Mouse (Mus musculus) A20 (cell line): ENCODE data around the gene Scube2.

Experiments
- DNase-seq: peaks from one replicate; pipeline ENCODE4 v3.0.0-alpha.2; 2011; ENCODE audit warnings: low read depth, low spot score

Scube2 gene

DNA sequence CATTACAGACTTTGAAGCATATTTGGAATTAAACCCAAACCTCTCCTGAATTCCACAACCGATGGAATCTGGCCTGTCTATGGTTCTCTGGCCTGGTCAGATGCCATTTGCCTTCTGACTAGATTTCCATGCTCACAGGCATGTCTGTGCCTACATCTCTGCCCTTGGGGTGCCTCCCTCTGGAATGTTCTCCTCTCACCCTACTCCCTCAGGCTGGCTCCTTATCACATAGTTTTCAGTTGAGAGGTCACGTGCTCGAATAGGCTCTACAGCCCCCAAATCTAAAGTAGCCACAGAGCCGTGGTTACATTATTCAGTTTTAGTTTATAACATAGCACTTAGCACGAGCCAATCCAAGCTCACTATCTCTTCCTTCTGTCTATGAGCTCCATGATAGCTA, 69.9 kb downstream of the Scube2 start:
- DNase-seq: no peak

DNA sequence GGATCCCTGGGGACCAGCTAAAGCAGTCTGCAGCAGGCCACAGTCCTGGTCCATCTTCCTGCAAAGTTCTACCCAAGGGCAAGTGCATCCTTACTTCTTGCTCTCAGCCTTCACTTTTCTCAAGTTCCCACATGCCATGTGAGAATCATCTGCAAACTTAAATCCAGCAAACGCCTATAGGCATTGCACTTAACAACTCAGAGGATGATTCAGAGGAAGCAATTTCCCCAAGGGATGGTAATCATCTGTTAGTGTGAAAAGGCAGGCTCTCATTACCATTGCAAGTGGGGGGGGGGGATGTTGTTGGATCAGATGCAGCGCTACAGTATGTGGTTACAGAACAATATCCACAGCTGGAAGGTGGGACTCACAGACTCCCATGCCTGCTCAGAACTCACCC, 70.9 kb downstream of the Scube2 start:
- DNase-seq: no peak

- peak; percentile 62 for DNase-seq
Observed at GRCm38 (mm10) chr7:109792759-109793158, 72.7 kb downstream of the Scube2 start.

DNA sequence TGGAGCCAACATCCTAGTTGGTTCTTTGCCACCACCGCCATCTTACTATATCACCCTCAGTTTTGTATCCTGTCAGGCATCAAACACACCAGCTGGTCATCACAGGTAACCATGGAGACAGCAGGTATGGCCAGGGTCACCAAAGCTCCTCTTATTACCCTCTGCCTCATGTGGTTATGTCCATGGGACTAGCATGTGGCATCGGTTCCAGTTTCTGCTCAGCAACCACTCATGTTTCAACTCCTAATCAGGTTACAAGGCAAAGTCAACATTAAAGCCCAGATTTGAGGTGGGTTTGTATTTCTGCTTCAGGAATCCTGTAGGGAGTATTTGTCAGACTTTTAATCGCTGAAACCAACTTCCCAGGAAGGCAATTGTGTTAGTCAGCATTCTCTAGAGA, 74.7 kb downstream of the Scube2 start:
- DNase-seq: no peak

DNA sequence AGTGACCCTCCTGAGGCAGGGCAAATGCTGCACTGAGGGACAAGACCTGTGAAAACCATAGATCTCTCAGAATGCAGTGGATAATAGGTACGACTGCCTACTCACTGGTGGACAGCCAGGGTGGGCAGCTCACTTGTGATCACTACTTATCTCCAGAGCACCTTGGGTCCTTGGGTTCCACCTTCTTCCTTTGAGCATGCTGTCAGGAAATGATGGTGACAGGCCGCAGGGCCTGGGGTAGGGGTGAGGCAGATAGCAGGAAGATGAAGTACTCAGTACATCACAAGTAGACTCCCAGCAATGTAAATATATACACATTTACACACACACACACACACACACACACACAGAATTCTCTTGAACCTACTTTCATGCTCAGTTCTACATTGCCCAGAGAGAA, 77.6 kb downstream of the Scube2 start:
- no peak for DNase-seq

- no peak for DNase-seq
Observed at GRCm38 (mm10) chr7:109783281-109783680, 82.2 kb downstream of the Scube2 start.

DNA sequence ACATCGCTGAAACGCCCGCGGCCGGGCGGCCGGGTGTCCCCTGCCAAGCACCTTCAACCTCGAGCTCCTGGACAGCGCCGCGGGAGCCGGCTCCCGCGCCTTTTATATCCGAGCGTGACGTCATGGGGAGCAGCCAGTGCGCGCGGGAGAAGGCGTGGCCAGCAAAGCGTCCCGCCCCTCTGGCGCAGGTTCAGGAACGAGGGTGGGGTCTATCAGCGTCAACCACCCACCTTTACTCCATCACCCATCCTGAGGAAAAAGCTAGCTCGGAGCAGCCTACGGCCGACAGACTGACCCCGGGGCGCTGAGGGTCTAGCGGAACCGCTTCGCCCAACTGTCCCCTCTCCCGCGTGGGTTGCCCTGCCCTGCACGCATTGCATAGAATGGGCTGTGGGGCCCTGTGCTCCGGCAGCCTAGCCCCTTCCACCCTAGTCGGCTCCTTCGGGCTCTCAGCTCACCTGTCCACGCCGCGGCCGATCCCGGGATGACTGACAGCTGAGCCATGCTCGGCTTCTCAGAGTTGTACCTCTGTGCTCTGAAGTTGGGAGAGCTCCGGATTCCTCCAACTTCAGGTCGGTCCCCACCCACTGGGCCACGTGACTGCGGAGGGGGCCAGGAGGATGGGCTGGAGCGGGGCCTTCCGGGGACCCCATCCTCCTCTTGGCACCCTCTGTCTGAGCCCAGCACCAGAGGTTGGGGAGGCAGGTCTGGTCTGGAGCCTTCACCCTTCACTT, 83.8 kb downstream of the Scube2 start, which contains the start of gene Nrip3:
Nrip3 (minus strand) TSS at position 556 of the 734 bp plus-strand sequence.
- no peak for DNase-seq

DNA sequence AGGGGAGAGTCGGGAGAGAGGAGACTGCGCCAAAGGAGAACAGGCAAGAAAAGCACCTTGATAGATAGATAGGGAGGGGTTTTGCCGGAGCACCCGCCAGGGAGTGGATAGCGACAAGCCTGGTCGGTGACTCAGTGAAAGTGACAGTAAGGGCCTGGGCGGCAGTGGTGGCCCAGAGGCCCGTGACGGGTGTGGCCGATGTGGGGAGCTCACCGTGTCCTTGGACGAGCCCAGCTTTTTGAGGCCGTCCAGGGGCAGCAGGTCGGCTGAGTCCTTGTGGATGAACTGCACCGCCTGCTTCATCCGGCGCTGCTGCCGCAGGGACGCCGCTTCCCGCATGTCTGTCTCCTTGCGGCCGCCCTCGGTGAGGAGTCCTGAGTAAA, 84.4 kb downstream of the Scube2 start:
- no peak for DNase-seq

- no peak for DNase-seq
Observed at GRCm38 (mm10) chr7:109772251-109772650, 93.2 kb downstream of the Scube2 start.

DNA sequence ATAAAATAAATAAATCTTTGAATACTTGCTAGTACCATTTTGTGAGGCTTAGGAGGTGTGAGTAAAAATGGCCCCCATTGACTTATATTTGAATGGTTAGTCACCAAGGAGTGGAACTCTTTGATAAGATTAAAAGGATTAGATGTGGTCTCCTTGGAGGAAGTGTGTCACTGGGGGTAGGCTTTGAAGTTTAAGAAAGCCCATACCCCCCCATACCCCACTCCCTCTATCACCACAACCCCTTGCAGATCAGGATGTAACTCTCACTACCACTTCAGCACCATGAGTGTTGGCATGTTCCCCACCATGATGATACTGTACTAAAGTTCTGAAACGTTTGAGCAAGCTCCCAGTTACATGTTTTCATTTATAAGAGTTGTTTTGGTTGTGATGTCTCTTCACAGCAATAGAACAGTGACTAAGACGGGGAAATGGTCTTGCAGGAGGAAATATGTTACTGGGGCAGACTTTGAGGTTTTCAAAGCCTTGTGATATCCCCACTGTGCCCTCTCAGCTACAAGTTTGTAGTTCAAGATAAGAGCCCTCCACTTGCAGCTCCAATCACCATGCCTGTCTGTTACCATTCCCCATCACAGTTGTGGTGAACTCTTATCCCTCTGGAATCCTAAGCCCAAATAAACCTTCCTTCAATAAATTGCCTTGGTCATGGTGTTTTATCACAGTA, 96.6 kb downstream of the Scube2 start:
- DNase-seq: no peak

GRCm38 (mm10) chr7:109767575-109768350, 97.7 kb downstream of the Scube2 start:
- DNase-seq: no peak

GRCm38 (mm10) chr7:109764009-109764408, 101.5 kb downstream of the Scube2 start:
- no peak for DNase-seq

GRCm38 (mm10) chr7:109756291-109756690, 109.2 kb downstream of the Scube2 start:
- no peak for DNase-seq

DNA sequence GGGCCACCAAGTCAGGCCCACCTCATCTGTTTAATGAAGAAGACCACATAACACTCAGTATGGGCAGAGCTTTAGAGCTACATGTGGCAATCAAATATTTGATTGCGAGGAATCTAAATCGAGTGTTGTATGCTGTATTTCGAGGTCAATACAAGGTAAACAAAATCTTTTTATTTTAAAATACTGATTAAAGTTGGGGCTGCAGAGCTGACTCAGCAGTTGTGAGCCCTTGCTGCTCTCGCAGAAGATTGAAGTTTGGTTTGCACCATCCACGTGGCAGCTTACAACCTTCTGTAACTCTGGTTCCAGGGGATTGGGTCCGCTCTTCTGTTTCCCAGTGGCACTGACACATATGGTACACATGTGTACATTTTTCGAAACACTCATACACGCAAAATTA, 111.4 kb downstream of the Scube2 start:
- DNase-seq: no peak

DNA sequence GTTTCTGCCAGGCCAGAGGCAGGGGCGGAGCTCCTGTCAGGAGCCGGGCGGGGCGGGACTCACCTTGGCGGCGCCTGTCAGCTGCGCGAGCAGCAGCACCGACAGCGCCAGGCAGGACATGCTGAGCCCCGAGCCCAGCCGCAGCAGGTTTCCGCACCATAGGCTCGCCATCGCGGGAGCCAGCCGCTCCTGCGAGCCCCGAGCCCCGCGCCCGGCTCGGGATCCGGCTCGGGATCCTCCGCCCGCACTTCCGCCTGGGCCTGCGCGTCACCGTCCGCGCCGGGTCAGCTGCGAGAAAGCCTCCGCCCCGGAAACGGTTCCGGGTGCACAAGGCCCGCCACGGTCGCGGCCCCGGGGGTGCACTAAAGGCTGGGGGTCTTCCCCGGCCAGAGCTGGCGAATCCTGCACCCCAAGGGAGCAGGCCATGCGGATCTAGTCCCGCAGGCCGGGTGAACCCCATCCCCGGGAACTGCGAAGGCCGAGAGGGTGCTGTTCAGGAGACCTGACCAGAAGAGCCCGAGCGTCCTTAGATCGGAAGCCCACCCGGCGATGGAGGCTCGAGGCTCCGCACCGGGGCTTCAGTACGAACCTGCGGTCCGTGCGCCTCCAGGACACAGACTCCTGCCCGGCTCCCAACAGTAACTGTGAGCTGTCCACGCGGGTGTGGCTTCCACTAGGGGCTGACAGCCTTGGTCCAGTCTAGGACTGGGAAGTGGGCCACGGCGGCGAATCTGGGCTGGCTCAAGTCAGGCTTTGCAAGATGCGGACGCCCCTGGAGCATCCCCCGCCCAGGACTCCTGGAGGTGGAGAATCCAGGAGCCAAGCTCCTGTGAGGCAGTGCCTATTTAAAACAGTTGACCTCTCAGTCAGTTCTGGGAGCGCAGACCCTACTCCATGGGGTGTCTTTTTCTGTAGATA, 113.2 kb downstream of the Scube2 start, which contains the start of gene Tmem9b:
Tmem9b (minus strand) TSS at position 868 of the 918 bp plus-strand sequence.
- peak; percentile 89 for DNase-seq

DNA sequence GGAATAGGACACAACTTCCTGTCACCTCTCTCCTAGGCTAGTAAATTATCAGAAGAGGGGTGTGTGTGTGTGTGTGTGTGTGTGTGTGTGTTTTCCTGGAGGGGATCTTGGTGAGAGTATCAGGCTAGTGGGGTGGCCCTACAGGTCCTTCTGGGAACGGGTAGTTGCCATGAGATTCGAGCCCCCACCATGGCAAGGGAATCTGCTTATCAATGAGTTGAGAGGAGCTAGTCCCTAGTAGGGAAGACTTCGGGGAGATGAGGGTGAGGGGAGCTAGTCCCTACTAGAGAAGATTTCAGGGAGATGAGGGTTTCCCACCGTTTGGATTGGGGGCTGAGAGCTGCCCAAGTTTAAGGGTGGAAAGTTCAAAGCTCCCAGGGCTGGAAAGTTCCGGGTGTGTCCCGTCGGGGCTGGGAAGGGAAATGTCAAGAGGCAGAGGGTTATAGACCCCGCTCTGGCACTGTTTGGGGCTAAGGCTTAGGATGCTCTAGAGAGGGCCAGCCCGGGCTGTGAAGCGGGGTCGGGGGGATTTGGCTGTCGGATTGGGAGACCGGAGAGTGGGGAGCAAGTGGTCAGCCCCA, 114.0 kb downstream of the Scube2 start:
- no peak for DNase-seq
